Mouse (Mus musculus): ENCODE measurements around the gene Ankrd11.

The Ankrd11 gene

GRCm38 (mm10) chr8:122924091-122924490, 118.0 kb downstream of the Ankrd11 start:
- no peak for DNase-seq

GRCm38 (mm10) chr8:122923431-122924090, 118.5 kb downstream of the Ankrd11 start:
- no peak for DNase-seq

DNA sequence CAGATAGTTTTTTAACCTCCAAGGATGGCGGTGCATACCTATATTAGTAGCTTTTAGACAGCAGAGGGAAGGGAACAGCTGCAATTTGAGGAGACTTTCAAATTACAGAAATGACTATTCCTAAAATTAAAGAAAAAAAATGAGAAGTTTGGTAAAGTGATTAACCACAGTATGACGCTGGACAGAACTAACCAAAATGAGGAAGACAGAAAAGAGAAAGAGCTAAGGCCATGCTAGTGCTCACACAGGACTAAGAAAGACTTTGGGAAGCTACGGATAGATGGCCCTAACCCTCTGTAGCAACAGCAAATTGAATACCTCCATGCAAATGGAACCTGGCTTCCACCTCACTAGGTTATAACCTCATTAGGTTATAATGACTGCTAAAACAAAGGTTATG, 119.1 kb downstream of the Ankrd11 start:
- DNase-seq, result no peak

DNA sequence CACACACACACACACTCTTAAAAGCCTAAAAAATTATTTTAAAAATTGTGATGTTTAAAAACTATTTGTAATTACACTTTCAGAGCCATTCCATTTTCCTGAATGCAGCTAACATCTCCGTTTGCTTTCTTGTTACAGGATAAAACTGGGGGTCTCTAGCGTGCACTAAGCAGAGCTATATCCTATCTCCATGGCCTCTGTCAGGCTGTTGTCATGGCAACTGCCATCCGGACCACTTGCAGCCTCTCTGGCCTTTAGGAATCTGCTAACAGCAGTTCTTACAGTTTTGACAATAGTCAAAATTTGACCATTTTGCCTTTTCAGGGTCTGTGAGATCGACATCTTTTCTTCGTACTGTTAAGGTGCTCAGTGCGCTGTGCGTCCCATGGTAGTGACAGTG, 121.2 kb downstream of the Ankrd11 start:
- no peak for DNase-seq

DNA sequence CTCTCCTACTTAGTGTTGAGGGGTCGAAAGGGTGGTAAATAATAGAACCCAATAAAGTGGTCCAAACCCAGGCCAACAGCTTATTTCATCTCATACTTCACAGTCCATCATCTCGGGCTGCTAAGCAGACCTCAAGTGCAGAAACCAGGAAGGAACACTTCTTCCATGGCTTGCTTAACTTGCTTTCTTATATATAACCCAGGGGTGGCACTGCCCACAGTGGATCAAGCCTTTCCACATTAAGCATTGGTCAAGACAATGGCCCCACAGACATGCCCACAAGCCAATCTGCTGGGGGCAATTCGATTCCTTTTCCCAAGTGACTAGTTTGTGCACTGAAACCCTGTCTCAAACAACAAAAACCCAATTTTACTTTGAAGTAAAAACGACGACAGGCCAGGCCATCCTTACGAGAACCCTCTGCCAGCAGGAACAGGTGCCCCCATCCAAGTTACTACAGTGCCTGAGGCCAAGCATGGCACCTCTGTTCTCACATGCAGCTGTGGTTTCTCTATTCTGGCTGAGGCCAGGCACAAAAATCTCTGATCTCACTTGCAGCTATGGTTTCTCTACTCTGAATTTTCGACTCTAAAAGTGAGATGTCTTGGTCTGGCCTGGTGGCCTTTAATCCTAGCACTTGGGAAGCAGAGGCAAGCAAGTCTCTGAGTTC, 123.5 kb downstream of the Ankrd11 start:
- DNase-seq, result no peak

GRCm38 (mm10) chr8:122917531-122918392, 124.3 kb downstream of the Ankrd11 start:
- no peak for DNase-seq

- DNase-seq, result no peak
Observed at GRCm38 (mm10) chr8:122916766-122917165, 125.3 kb downstream of the Ankrd11 start.

DNA sequence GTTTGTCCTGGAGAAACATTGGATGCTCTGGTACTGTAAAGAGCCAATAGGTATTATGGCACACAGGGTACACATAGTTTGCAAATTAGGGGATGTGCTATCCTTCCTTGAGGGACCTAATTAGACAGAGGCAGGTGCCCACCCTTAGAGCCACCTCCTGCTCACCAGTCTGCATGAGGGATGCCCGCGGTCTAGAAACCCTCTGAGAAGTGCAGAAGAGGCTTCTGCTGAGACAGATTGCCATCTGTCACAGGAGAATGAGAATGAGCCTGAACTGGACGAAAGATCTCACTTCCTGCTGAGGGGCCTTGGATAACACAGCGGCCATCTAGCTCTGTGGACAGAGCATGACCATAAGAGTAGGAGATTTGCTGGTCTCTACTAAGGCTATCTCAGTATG, 129.2 kb downstream of the Ankrd11 start:
- DNase-seq, result no peak

GRCm38 (mm10) chr8:122912150-122912549, 129.9 kb downstream of the Ankrd11 start:
- no peak for DNase-seq

GRCm38 (mm10) chr8:122906463-122907021, 135.5 kb downstream of the Ankrd11 start:
- peak; percentile 86 for DNase-seq

- DNase-seq, result no peak
Observed at GRCm38 (mm10) chr8:122905346-122905745, 136.7 kb downstream of the Ankrd11 start.

DNA sequence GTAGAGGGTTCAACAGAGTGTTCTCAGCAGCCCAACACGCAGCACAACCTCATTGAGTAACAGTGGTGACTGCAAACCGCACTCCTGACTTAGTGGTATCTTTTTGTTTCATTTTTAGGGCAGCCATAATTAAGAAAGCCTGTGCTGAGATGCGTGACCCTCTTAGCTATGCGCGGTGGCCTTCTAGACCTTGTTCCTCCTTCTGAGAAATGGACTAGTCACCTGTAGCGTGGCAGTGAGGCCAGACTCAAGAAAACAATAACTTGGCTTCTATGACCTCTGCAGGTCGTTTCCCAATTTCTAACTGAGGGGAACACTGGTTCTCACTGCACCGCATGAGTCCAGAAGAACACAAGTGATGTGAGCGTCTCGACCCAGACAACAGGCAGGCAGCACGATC, 137.6 kb downstream of the Ankrd11 start:
- no peak for DNase-seq

GRCm38 (mm10) chr8:122903002-122903401, 139.1 kb downstream of the Ankrd11 start:
- no peak for DNase-seq

DNA sequence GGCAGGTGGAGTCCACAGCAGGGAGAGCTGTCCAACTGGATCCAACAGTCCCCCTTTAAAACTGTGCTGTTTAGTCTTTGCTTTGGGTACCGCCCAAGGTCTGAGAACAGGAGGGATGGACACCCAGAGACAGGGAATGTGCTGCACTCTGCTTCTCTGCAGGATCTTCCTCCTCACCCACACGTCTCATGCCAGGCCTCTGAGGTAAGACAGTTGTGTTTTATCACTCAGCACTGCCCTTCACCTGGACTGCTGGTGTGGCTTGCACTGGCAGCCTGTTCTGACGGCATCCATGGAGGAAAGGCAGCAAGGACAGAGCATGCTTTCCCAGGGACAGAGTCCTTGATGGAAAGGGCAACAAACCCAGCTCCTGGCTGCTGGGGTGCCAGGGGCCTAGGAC, 139.5 kb downstream of the Ankrd11 start:
- no peak for DNase-seq

DNA sequence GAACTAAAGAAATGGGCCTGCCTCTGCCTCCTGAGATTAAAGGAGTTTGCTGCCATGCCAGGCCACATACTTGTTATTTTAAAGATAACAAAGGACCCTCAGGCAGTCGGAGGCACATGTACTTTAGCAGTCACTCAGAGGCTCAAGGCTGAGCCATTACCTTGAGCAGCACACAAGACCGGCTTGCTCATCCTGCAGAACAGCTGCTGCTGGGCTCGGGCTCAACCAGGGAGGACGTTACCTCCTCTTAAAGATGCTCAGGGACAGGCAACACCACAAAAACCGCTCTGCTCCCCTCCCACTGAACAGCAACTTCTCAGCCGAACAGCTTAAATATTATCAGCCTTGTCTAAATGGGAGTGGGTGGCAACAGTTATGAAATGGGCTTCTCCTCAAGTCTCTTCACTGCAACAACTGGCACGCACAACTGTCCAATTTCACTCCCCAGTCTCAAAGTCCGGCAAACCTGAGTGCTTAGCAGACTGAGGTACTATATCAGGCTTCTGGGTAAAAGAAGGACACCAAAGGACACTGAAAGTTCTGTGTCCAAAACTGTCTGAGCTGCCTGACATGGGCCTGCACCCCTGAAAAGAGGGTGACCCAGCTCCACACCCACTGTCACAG, 140.1 kb downstream of the Ankrd11 start:
- no peak for DNase-seq

GRCm38 (mm10) chr8:122901476-122901875, 140.6 kb downstream of the Ankrd11 start:
- no peak for DNase-seq

DNA sequence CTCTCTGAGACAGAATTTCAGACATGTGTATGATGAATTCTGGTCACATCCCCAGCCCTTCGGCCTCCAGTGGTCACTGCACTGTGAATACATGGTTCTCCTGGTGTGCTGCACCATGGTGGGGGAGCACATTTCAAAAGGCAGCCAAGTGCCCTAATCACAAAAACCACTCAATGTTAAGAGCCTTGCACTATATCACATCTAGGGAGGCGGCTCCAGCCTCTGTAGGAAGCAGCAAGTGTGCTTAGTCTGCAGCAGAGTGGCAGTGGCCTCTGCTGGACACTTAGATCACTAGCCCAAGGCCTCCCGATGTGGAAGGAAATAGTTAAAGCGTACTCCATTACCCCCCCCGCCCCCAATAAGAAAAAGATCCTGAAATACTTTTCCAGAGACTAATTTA, 143.0 kb downstream of the Ankrd11 start:
- DNase-seq, result no peak

DNA sequence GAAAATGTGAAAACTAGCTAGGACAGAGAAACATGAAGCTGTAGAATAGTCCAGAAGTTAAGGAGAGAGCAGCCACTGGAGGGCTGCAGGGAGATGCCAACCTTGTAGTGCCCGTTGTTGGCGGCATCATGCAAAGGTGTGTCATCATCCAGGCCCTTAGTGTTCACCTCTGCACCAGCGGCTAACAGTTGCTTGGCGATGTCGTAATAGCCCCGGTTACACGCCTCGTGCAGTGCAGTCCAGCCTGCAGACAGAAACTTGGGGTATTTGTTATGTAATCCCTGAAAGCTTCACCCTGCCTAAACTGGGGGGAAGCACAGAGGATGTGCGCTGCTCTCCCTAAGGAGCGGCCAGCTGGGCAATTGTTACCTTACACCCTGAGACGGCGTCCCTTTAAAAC, 143.6 kb downstream of the Ankrd11 start:
- no peak for DNase-seq

GRCm38 (mm10) chr8:122898018-122898417, 144.1 kb downstream of the Ankrd11 start:
- DNase-seq, result no peak

DNA sequence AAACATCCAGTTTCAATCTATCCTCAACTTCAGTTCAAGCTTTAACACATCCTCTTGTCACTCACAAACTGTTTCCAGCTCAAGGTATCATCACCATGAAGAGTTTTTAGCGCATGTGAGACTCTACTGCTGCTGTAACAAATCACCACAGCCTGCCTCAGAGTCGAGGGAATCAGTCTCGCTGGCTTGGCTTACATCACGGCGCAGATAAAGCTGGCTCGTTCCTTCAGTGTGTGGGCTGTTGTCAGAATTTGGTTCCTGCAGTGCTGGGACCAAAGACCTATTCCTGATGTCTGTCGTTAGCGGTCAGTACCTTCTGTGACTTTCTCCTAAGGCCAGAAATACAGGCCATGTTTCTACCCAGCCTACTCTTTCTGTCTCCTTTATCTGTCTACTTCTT, 144.9 kb downstream of the Ankrd11 start:
- DNase-seq, result no peak

DNA sequence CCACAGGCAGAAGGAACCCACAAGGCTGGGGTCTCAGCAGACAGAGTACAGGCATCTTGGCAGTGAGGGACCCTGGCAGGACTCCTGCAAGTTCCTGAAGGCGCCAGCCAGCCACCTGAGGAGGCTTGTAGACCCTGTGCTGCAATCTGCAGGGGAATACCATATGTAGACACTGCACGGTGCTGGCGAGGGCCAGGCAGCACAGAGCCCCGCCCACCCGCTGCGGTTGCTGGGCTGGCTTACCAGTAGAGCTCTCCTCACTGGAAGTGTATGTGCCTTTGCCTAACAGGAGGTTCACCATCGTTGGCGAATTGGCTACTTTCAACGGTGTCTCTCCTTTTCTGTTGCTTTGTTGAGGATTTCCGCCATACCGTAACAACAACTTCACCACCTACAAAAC, 145.8 kb downstream of the Ankrd11 start:
- no peak for DNase-seq

- DNase-seq, result no peak
Observed at GRCm38 (mm10) chr8:122893451-122893850, 148.6 kb downstream of the Ankrd11 start.

- DNase-seq, result no peak
Observed at GRCm38 (mm10) chr8:122891440-122891839, 150.6 kb downstream of the Ankrd11 start.

All from right cerebral cortex, postnatal 25 days (tissue).